Mouse (Mus musculus) lung, adult 2 months (tissue): ENCODE results near the gene Slc44a4. TPM values are rescaled to one million over a fixed set of nuclear protein-coding genes. Genes with fewer than 3 reads are reported as not detected.

ENCODE experiments used
- DNase-seq: peaks from one replicate; pipeline ENCODE4 v3.0.0; 2022
- H3K4me1 ChIP-seq: fragments of 200-500 bp; 2 replicates; pipeline ENCODE4 v1.6.1; 2011; ENCODE audit warnings: low read length; ENCODE audit not compliant: control insufficient read depth, insufficient read depth
- H3K4me3 ChIP-seq: fragments of 200-500 bp; replicated peaks from 2 replicates; pipeline ENCODE3; 2011; ENCODE audit warnings: low read depth, mild to moderate bottlenecking, control low read depth, low read length; ENCODE audit errors: extremely low read depth
- CTCF ChIP-seq: fragments of 200-500 bp; IDR thresholded peaks from 2 replicates; pipeline ENCODE4 v1.5.1; 2011; ENCODE audit warnings: mild to moderate bottlenecking, low read length, control low read depth; ENCODE audit not compliant: insufficient read depth
- POLR2A ChIP-seq: fragments of 200-500 bp; IDR thresholded peaks from 2 replicates; pipeline ENCODE4 v1.6.1; 2011; ENCODE audit warnings: low read depth, mild to moderate bottlenecking, control low read depth, low read length, borderline replicate concordance; ENCODE audit errors: extremely low read depth
- WGBS: fragments of 180-500 bp; shearing (Covaris S2); methylation state at CpG from one replicate; pipeline ENCODE4 v1.1.7; 2018; 5-methylcytosine and 5-hydroxymethylcytosine counted together
- polyA plus RNA-seq: library from polyadenylated mRNA; depleted of rRNA; stranded (reverse); fragments of >200 nt; gene quantifications from 2 replicates; pipeline ENCODE4 v1.2.3, GENCODE M21; 2012; rRNA removed

The Slc44a4 gene
- 11.6 and 13.5 TPM in 2 replicates for polyA plus RNA-seq

- TF ChIP-seq POLR2A, result no peak
- TF ChIP-seq CTCF, result no peak
- Histone ChIP-seq H3K4me1 (no peaks in the 10 kb centered on the region), H3K4me3 (no peak within 1 kb of the TSS)
- peak; percentile 33 for DNase-seq
- WGBS, result 43% methylated on average over 18 of the region's 18 CpGs
These were observed at the start of gene Slc44a4 for GRCm38 (mm10) chr17:34913930-34914665. Gene Slc44a4, plus strand, starts transcription at chr17:34914466.

- no peak for DNase-seq
- 43% methylated on average over 7 of the region's 7 CpGs for WGBS
- TF ChIP-seq CTCF (no peak), POLR2A (no peak)
- Histone ChIP-seq H3K4me3 (no peak overlapping the region), H3K4me1 (no peaks in the 10 kb centered on the region)
These were observed 48.3 kb upstream of the Slc44a4 start for GRCm38 (mm10) chr17:34865981-34866380.

- Histone ChIP-seq H3K4me1 (no peaks in the 10 kb centered on the region), H3K4me3 (no peak overlapping the region)
- 79% methylated on average over 6 of the region's 6 CpGs for WGBS
- DNase-seq, result no peak
- TF ChIP-seq CTCF, result no peak
- TF ChIP-seq POLR2A, result no peak
These were observed 39.9 kb upstream of the Slc44a4 start for GRCm38 (mm10) chr17:34874321-34874720.

- no peak for DNase-seq
- H3K4me1 ChIP-seq, result no peaks in the 10 kb centered on the region
- 46% methylated on average over 11 of the region's 11 CpGs for WGBS
- TF ChIP-seq POLR2A (no peak), CTCF (no peak)
- no peak within 1 kb of the TSS for H3K4me3 ChIP-seq
These were observed 34.9 kb upstream of the Slc44a4 start, which contains the start of gene Zbtb12 for GRCm38 (mm10) chr17:34879336-34879879. Gene Zbtb12, plus strand, starts transcription at chr17:34879483.

- Histone ChIP-seq H3K4me3 (no peak overlapping the region), H3K4me1 (no peaks in the 10 kb centered on the region)
- DNase-seq, result no peak
- TF ChIP-seq POLR2A (no peak), CTCF (no peak)
These were observed 33.1 kb upstream of the Slc44a4 start for GRCm38 (mm10) chr17:34881166-34881565.

- WGBS, result 12% methylated on average over 15 of the region's 15 CpGs
- TF ChIP-seq CTCF (no peak), POLR2A (no peak)
- H3K4me3 ChIP-seq, result no peak within 1 kb of the TSS
- H3K4me1 ChIP-seq, result no peaks in the 10 kb centered on the region
- DNase-seq, result no peak
These were observed 32.5 kb upstream of the Slc44a4 start, which contains the start of gene Gm20547 for GRCm38 (mm10) chr17:34881683-34882310. Gene Gm20547, minus strand, starts transcription at chr17:34882042.

- no peaks in the 10 kb centered on the region for H3K4me1 ChIP-seq
- TF ChIP-seq POLR2A (no peak), CTCF (no peak)
- DNase-seq, result no peak
- WGBS, result 58% methylated on average over 3 of the region's 3 CpGs
- no peak overlapping the region for H3K4me3 ChIP-seq
These were observed 30.9 kb upstream of the Slc44a4 start for GRCm38 (mm10) chr17:34883332-34883731.

GRCm38 (mm10) chr17:34884704-34885103 lies 29.6 kb upstream of the Slc44a4 start:
- 89% methylated on average over 6 of the region's 6 CpGs for WGBS
- TF ChIP-seq POLR2A (no peak), CTCF (no peak)
- Histone ChIP-seq H3K4me3 (no peak overlapping the region), H3K4me1 (no peaks in the 10 kb centered on the region)
- no peak for DNase-seq

GRCm38 (mm10) chr17:34885615-34886014 lies 28.7 kb upstream of the Slc44a4 start:
- Histone ChIP-seq H3K4me1 (no peaks in the 10 kb centered on the region), H3K4me3 (no peak overlapping the region)
- TF ChIP-seq POLR2A (no peak), CTCF (no peak)
- 66% methylated on average over 3 of the region's 3 CpGs for WGBS
- no peak for DNase-seq

- no peak overlapping the region for H3K4me3 ChIP-seq
- 80% methylated on average over 5 of the region's 5 CpGs for WGBS
- no peaks in the 10 kb centered on the region for H3K4me1 ChIP-seq
- no peak for DNase-seq
- TF ChIP-seq POLR2A (no peak), CTCF (no peak)
These were observed 26.3 kb upstream of the Slc44a4 start for GRCm38 (mm10) chr17:34887942-34888341.
